10 mouse cellular contexts compared by ENCODE assay signal in genomic region chr4:149875986-149876501, GRCm38 (mm10).
DNase-seq lines count a peak whose midpoint lies in the region; ATAC-seq and TF ChIP-seq lines count a peak whose summit lies in the region.
"Had no signal": no experiment of that assay in that cellular context is flagged by ENCODE, and none has a peak within 500 bp of the region (broad histone marks: within the 10 kb centered on the region; RNA-seq: fewer than 3 reads in every experiment).

No protein-coding gene starts in this region.

- H3K4me1 ChIP-seq in midbrain, postnatal 0 days (ENCODE audit: insufficient read depth, low read length): peaks cover 3% of the 10 kb centered on the region; the same call in 1 of the 2 replicates

- no peaks in the 10 kb centered on the region for H3K9me3 ChIP-seq in midbrain, postnatal 0 days (ENCODE audit: low read length)
- H3K9me3 ChIP-seq: lung, embryonic 15.5 days had no signal

- H3K27ac ChIP-seq in midbrain, postnatal 0 days (ENCODE audit: low read depth, low read length): no peak overlapping the region
- H3K27ac ChIP-seq: lung, embryonic 15.5 days had no signal

- H3K36me3 ChIP-seq in midbrain, postnatal 0 days (ENCODE audit: insufficient read depth, low read length): no peaks in the 10 kb centered on the region
- H3K36me3 ChIP-seq: lung, embryonic 15.5 days had no signal

- H3K27me3 ChIP-seq in midbrain, postnatal 0 days (ENCODE audit: insufficient read depth, low read length): no peaks in the 10 kb centered on the region
- H3K27me3 ChIP-seq: lung, embryonic 15.5 days had no signal

- intact Hi-C loops in heart, postnatal 25 days (cut with DNase I): no loop called here
- intact Hi-C loops in left cerebral cortex, postnatal 25 days (cut with DNase I): no loop called here
- intact Hi-C loops in heart, postnatal 14 days (cut with DNase I): no loop called here

- DNase-seq in heart, adult 11 months: peak; percentile 94
- no peak for DNase-seq in heart, postnatal 25 days (ENCODE audit: low spot score)
- peak; percentile 72 to 73 for DNase-seq in cerebellum, postnatal 36 days
- peak; percentile 62 for DNase-seq in gastrocnemius, postnatal 25 days
- peak; percentile 72 for DNase-seq in midbrain, postnatal 0 days (ENCODE audit: low spot score)
- no peak for DNase-seq in left cerebral cortex, postnatal 25 days (ENCODE audit: low spot score in 2 of 2)
- no peak for DNase-seq in heart, postnatal 14 days
- no peak for DNase-seq in lung, postnatal 10 days
- DNase-seq: B cell, adult 2 months had no signal

- H3K4me2 ChIP-seq in midbrain, postnatal 0 days (ENCODE audit: low read depth, low read length, poor library complexity, severe bottlenecking): no peak overlapping the region
- H3K4me2 ChIP-seq: lung, embryonic 15.5 days had no signal

- peak; percentile 16; the same call in 1 of the 2 replicates for ATAC-seq in midbrain, postnatal 0 days (ENCODE audit: low FRiP score)

- no peak for TF ChIP-seq CTCF in midbrain, postnatal 0 days (IDR thresholded peaks at IDR 0.05)

- H3K9ac ChIP-seq in midbrain, postnatal 0 days (replicated peaks; ENCODE audit: low read length, poor library complexity, severe bottlenecking): no peak overlapping the region
- H3K9ac ChIP-seq: lung, embryonic 15.5 days had no signal

- 41% methylated on average over 8 of the region's 8 CpGs for WGBS in midbrain, postnatal 0 days

- no peak overlapping the region for H3K4me3 ChIP-seq in midbrain, postnatal 0 days (ENCODE audit: low read depth, low read length)
- H3K4me3 ChIP-seq: lung, embryonic 15.5 days had no signal

Comparison
In these comparisons a context has a peak if more than half of its experiments do, and no peak if none do; other contexts are left out.
1. DNase-seq: peak in heart, adult 11 months (single experiment), cerebellum, postnatal 36 days (2 of 2), gastrocnemius, postnatal 25 days (single experiment) and midbrain, postnatal 0 days (single experiment); none in heart, postnatal 25 days (single experiment), left cerebral cortex, postnatal 25 days (0 of 2), heart, postnatal 14 days (0 of 2) and lung, postnatal 10 days (single experiment).